Mouse (Mus musculus) thymus, adult 2 months (tissue): ENCODE measurements at regions not wholly inside any gene's neighbourhood (a gene's known extent, or its start where the extent isn't known, plus 50 kb on each side); places are given as distances from the start of the nearest gene placed in this dataset.

Experiments used
- DNase-seq: peaks from one replicate; pipeline ENCODE4 v3.0.0; 2021
- H3K27ac ChIP-seq: fragments of 200-500 bp; 2 replicates; pipeline ENCODE4 v1.5.1; 2012; ENCODE audit warnings: low read length, control low read depth; ENCODE audit not compliant: control insufficient read depth, insufficient read depth
- H3K27me3 ChIP-seq: fragments of 200-500 bp; 2 replicates; pipeline ENCODE4 v1.6.1; 2012; ENCODE audit warnings: mild to moderate bottlenecking, low read length, moderate library complexity, mixed read lengths; ENCODE audit not compliant: control insufficient read depth, insufficient read depth
- H3K36me3 ChIP-seq: fragments of 200-500 bp; 2 replicates; pipeline ENCODE4 v1.6.1; 2012; ENCODE audit warnings: mild to moderate bottlenecking, low read length, moderate library complexity; ENCODE audit not compliant: control insufficient read depth, insufficient read depth
- H3K4me1 ChIP-seq: fragments of 200-500 bp; replicated peaks from 2 replicates; pipeline ENCODE4 v1.6.1; 2012; ENCODE audit warnings: low read length; ENCODE audit not compliant: control insufficient read depth, insufficient read depth
- H3K4me3 ChIP-seq: fragments of 200-500 bp; 2 replicates; pipeline ENCODE4 v1.5.1; 2012; ENCODE audit warnings: mild to moderate bottlenecking, low read length, control low read depth, moderate library complexity; ENCODE audit not compliant: control insufficient read depth, insufficient read depth
- CTCF ChIP-seq: fragments of 200-500 bp; IDR thresholded peaks from 2 replicates; pipeline ENCODE4 v1.5.1; 2012; ENCODE audit warnings: mild to moderate bottlenecking, control low read depth, low read length, moderate library complexity, borderline replicate concordance; ENCODE audit not compliant: control insufficient read depth, poor library complexity, insufficient read depth; ENCODE audit errors: extremely low read depth
- POLR2A ChIP-seq: fragments of 200-500 bp; IDR thresholded peaks from 2 replicates; pipeline ENCODE4 v1.6.1; 2012; ENCODE audit warnings: mild to moderate bottlenecking, low read length, control low read depth, moderate library complexity; ENCODE audit not compliant: control insufficient read depth, poor library complexity, insufficient read depth; ENCODE audit errors: extremely low read depth
- WGBS: fragments of 180-500 bp; shearing (Covaris S2); methylation state at CpG from one replicate; pipeline ENCODE4 v1.1.7; 2018; 5-methylcytosine and 5-hydroxymethylcytosine counted together

DNA sequence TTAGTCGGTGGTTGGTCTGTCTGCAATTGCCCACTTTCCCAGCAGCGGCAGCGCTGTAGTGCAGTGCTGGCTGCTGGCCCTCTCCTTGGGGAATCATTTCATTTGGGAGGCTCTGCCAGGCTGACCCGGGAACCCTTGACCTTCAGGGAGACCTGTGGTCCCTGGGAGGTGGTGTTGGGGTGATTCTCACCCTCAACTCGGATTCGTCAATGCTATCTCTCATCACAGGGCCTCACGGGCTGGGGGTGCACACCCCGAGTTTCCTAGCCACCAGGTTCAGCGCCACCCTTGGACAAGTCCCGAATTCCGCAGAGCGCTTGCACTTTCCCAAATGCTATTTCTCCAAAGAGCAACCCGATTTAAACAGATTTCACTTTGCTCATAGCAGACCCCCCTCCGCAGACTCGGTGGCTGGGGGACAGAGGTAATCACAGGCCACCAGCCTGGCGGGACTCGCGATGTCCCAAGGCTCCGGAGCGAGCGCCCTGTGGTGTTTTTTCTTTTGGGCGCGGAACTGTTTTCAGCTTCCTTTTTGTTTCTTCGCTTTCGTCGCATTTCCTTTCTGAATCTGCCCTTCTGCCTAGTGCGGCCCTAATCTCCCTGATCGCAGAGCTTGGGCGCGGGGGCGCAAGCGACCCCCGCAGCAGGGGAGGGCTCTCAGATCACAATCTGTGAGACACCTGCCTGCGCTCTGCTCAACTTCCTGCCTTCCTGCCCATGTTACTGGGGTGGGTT, 300.7 kb downstream of the Vrk1 start:
- Histone ChIP-seq H3K36me3 (no peaks in the 10 kb centered on the region), H3K4me1 (peaks cover 57% of the 10 kb centered on the region), H3K27ac (peak overlapping the region; percentile 99), H3K4me3 (peak overlapping the region; percentile 59), H3K27me3 (no peaks in the 10 kb centered on the region)
- WGBS = 2% methylated on average over 34 of the region's 34 CpGs
- peak; percentile 86 for DNase-seq
- peak; percentile 54 for TF ChIP-seq POLR2A
- TF ChIP-seq CTCF = 0 out of 2 replicates have a peak, but pooled peaks have one; percentile 12

DNA sequence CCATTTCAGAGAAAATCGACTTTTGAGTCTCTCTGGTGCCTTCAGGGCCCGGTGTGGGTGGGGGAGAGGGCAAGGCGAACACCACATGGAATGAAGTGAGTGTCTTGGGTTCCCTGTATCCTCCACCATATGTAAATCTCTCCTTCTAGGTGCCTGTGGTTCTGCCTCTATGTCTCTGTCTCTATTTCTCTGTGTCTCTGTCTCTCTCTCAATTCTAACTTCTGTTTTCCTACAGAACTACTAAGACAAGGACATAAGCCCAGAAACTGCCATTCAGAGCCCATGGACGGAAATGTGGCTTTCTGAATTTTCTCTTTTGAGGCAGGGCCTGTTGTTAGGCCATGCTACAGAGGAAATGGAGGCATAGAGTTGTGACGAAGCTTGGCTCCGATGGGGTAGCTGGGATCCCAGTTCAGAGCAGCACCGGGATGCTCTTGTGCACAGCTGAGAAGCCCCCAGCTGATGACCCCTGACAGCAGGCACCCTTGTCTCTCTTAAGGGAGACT, 301.3 kb downstream of the Vrk1 start:
- no peak for DNase-seq
- Histone ChIP-seq H3K27me3 (no peaks in the 10 kb centered on the region), H3K27ac (peak overlapping the region; percentile 99), H3K4me3 (peak overlapping the region; percentile 59), H3K36me3 (no peaks in the 10 kb centered on the region), H3K4me1 (peaks cover 57% of the 10 kb centered on the region)
- 22% methylated on average over 7 of the region's 7 CpGs for WGBS
- TF ChIP-seq POLR2A (no peak), CTCF (no peak)

DNA sequence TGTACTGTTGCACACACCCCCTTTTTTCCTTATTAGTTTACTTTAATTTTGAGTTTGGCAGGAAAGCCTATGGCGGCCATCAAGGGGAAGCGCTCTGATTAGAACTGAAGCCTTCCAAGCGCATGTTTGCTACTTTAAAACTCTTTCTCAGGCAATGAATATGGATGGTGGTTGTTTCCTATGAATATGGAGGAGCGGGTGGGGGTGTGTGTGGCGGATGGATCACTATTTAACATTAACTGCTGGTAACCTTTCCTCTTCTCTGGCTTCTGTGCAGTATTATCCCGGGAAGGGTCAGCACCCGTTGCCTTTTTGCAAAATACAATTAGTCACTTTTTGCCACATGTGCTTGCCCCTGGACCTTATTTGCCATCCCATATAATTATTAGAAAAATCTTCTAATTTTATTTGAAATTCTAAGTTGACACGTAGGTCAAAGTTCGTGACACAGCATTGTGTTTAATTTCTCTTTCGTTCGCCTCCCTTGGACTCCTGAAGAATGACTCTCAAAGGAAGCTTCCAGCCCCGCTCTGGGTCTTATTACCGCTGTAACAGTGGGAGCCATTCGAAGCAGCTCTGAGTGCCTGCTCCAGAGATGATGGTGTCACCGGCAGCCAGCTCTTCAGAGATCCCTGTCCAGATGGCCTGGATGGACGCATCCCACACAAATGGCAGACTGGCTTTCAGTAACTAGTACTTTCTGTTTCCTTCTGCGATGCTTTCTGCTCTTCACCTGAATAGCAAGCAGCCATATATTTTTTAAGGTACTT, 302.0 kb downstream of the Vrk1 start:
- TF ChIP-seq CTCF (no peak), POLR2A (no peak)
- Histone ChIP-seq H3K4me3 (peak overlapping the region; percentile 19; the same call in 1 of the 2 replicates), H3K27ac (peak overlapping the region; percentile 99), H3K36me3 (no peaks in the 10 kb centered on the region), H3K27me3 (no peaks in the 10 kb centered on the region), H3K4me1 (peaks cover 54% of the 10 kb centered on the region)
- 95% methylated on average over 17 of the region's 17 CpGs for WGBS
- DNase-seq = no peak

DNA sequence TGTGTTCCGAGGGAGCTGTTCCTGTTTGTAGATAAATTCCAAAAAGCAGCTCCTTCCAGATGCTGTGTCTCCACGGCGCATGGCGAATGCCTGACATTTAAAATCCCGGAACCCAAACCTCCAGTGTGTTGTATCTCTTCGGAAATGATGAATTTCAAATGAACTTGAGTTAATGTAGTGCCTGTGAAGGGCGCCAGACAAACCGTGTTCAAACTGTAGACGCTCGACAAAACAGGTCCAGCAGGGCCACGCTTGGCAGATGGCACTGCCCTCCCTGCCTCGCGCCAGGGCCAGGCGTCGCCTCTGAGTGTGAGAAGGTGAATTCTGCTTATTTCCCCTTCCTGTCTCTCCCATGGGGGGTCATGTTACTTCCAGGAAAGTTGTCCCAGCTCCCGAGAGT, 307.7 kb downstream of the Vrk1 start:
- peaks cover 14% of the 10 kb centered on the region for H3K4me1 ChIP-seq
- no peak for DNase-seq
- no peaks in the 10 kb centered on the region for H3K27me3 ChIP-seq
- no peak overlapping the region for H3K27ac ChIP-seq
- TF ChIP-seq POLR2A = no peak
- TF ChIP-seq CTCF = no peak
- no peaks in the 10 kb centered on the region for H3K36me3 ChIP-seq
- H3K4me3 ChIP-seq = no peak overlapping the region
- WGBS = 96% methylated on average over 16 of the region's 16 CpGs

DNA sequence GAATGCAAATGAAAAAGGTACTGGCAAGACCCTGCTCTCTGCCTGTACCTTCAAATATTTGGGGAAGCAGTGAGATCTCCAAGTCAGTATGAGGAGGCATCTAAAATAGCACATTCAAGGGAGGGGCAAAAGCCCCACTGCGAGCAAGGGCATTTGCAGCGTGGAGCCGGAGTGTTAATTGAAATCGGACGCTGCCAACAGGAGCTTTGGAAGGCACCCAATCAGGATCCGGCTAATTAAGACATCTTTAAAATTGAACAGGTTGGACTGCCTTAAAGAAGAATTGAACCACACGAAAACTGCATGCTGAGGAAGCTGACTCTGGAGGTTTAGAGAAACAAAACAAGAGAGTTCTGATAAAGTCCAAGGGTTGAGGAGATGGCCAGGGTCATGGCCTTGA, 311.5 kb downstream of the Vrk1 start:
- Histone ChIP-seq H3K27ac (no peak overlapping the region), H3K4me1 (peaks cover 8% of the 10 kb centered on the region; the same call in 1 of the 2 replicates), H3K27me3 (no peaks in the 10 kb centered on the region), H3K36me3 (no peaks in the 10 kb centered on the region), H3K4me3 (no peak overlapping the region)
- DNase-seq = no peak
- no peak for TF ChIP-seq CTCF
- TF ChIP-seq POLR2A = no peak
- WGBS = 93% methylated on average over 7 of the region's 7 CpGs

DNA sequence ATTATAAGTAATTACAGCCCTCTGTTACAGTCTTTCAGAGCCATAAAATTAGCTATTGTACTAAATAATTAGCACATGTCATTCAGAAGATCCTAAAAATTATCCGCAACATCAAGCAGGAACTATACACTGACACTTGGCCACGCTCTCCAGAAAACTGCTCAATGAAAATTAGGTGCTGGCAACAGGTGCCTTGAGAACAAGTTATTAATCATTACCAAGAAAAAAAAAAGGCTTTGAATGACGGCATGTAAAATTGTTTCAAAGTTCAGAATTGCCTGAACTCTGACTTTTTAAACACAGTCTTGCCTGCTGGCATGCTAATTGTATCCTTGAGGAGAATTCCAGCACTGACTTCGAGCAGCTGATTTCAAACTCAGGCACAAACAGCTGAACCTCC, 316.6 kb downstream of the Vrk1 start:
- H3K27me3 ChIP-seq = no peaks in the 10 kb centered on the region
- no peak overlapping the region for H3K27ac ChIP-seq
- no peak for TF ChIP-seq POLR2A
- TF ChIP-seq CTCF = no peak
- peaks cover 8% of the 10 kb centered on the region; the same call in 1 of the 2 replicates for H3K4me1 ChIP-seq
- no peaks in the 10 kb centered on the region for H3K36me3 ChIP-seq
- no peak overlapping the region for H3K4me3 ChIP-seq
- DNase-seq = no peak
- WGBS = 93% methylated on average over 4 of the region's 4 CpGs
